In the genomic region with DNA sequence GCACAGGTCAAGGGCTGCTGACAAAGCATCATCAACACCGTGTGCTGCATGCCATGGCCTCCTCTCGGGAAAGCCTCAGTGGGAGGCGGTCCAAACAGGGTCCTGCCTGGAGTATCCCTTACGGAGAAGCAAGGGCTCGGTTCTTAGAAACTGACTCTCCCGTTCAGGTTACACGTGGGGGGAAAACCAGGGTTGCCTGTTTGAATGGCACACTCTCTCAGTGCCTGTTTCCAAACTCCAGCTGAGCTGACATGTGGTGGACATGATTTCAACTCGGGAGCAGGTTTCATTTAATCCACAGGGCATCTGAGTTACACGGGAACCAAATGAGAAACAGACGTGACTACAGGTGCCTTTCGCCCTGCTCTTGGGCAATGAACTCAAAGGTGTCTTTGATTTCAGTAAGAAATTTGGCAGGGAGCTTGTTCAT, we compare ENCODE assay signal across 8 mouse cellular contexts.
DNase-seq lines count a peak whose midpoint lies in the region; ATAC-seq and TF ChIP-seq lines count a peak whose summit lies in the region.
"Had no signal": no experiment of that assay in that cellular context is flagged by ENCODE, and none has a peak within 500 bp of the region (broad histone marks: within the 10 kb centered on the region; RNA-seq: fewer than 3 reads in every experiment).

No protein-coding gene starts in this region.

- H3K4me3 ChIP-seq in lung, embryonic 14.5 days (ENCODE audit: low read depth, low read length), result no peak overlapping the region
- H3K4me3 ChIP-seq in lung, postnatal 0 days (ENCODE audit: low read depth, low read length), result no peak overlapping the region
- H3K4me3 ChIP-seq in cortical plate, adult 2 months (ENCODE audit: insufficient read depth, low read length), result no peak overlapping the region
- H3K4me3 ChIP-seq in limb, embryonic 14.5 days (replicated peaks; ENCODE audit: low read length), result no peak overlapping the region

- DNase-seq in lung, embryonic 14.5 days, result no peak
- no peak for DNase-seq in lung, postnatal 0 days (ENCODE audit: low spot score)
- peak; percentile 40 for DNase-seq in gonadal fat pad, adult 2 months (ENCODE audit: low read depth)
- DNase-seq in limb, embryonic 14.5 days (ENCODE audit: low spot score), result peak; percentile 82
- no peak for DNase-seq in urinary bladder, postnatal 4 days (ENCODE audit: low spot score in 2 of 2)

- peaks cover 5% of the 10 kb centered on the region; the same call in 1 of the 2 replicates for H3K4me1 ChIP-seq in lung, embryonic 14.5 days (ENCODE audit: insufficient read depth)
- H3K4me1 ChIP-seq in lung, postnatal 0 days (ENCODE audit: insufficient read depth, low read depth, low read length), result no peaks in the 10 kb centered on the region
- peaks cover 8% of the 10 kb centered on the region; the same call in 1 of the 2 replicates for H3K4me1 ChIP-seq in cortical plate, adult 2 months (ENCODE audit: control insufficient read depth, insufficient read depth, low read length)
- H3K4me1 ChIP-seq in limb, embryonic 14.5 days (ENCODE audit: control insufficient read depth, insufficient read depth, low read length), result peaks cover 38% of the 10 kb centered on the region

- TF ChIP-seq POLR2A in cortical plate, adult 2 months (IDR thresholded peaks at IDR 0.05; ENCODE audit: extremely low read depth, insufficient read depth, low read length), result no peak
- no peak for TF ChIP-seq POLR2A in limb, embryonic 14.5 days (IDR thresholded peaks at IDR 0.05; ENCODE audit: borderline replicate concordance, extremely low read depth, insufficient read depth, insufficient read length)

- TF ChIP-seq EP300 in lung, postnatal 0 days (IDR thresholded peaks at IDR 0.05), result no peak

- H3K36me3 ChIP-seq in lung, embryonic 14.5 days (ENCODE audit: insufficient read depth), result no peaks in the 10 kb centered on the region
- H3K36me3 ChIP-seq in lung, postnatal 0 days (ENCODE audit: insufficient read depth, low read length), result no peaks in the 10 kb centered on the region
- H3K36me3 ChIP-seq in limb, embryonic 14.5 days (ENCODE audit: control insufficient read depth, insufficient read depth, low read length), result no peaks in the 10 kb centered on the region

- H3K9me3 ChIP-seq in lung, embryonic 14.5 days (ENCODE audit: low read depth, low read length), result no peaks in the 10 kb centered on the region
- H3K9me3 ChIP-seq in lung, postnatal 0 days (ENCODE audit: low read length), result no peaks in the 10 kb centered on the region
- no peaks in the 10 kb centered on the region for H3K9me3 ChIP-seq in limb, embryonic 14.5 days (ENCODE audit: control insufficient read depth, low read length)

- TF ChIP-seq CTCF in lung, embryonic 14.5 days (IDR thresholded peaks at IDR 0.05; ENCODE audit: low read depth), result no peak
- no peak for TF ChIP-seq CTCF in lung, postnatal 0 days (IDR thresholded peaks at IDR 0.05)
- TF ChIP-seq CTCF in cortical plate, adult 2 months (IDR thresholded peaks at IDR 0.05; ENCODE audit: extremely low read depth, insufficient read depth, low read length), result no peak

- no peak for ATAC-seq in lung, embryonic 14.5 days (ENCODE audit: insufficient read depth)
- no peak; the same call in 1 of the 2 replicates for ATAC-seq in lung, postnatal 0 days
- ATAC-seq in limb, embryonic 14.5 days (ENCODE audit: low FRiP score, low read depth), result peak; percentile 79
- no peak for ATAC-seq in activated CD4-positive, CD25-positive, alpha-beta regulatory T cell, adult 4 months

- WGBS in lung, embryonic 14.5 days, result 34% methylated on average over 11 of the region's 11 CpGs
- WGBS in lung, postnatal 0 days, result 40% methylated on average over 11 of the region's 11 CpGs
- 10% methylated on average over 11 of the region's 11 CpGs for WGBS in limb, embryonic 14.5 days

- no peaks in the 10 kb centered on the region for H3K27me3 ChIP-seq in lung, embryonic 14.5 days (ENCODE audit: insufficient read depth, low read length)
- H3K27me3 ChIP-seq in lung, postnatal 0 days (replicated peaks; ENCODE audit: insufficient read depth, low read length), result no peaks in the 10 kb centered on the region
- no peaks in the 10 kb centered on the region for H3K27me3 ChIP-seq in limb, embryonic 14.5 days (ENCODE audit: control insufficient read depth, insufficient read depth, low read length)

- peak overlapping the region; percentile 5; the same call in 1 of the 2 replicates for H3K27ac ChIP-seq in lung, embryonic 14.5 days (ENCODE audit: low read depth)
- H3K27ac ChIP-seq in lung, postnatal 0 days (ENCODE audit: low read length), result no peak overlapping the region
- H3K27ac ChIP-seq in cortical plate, adult 2 months (ENCODE audit: insufficient read depth, low read length), result 0 out of 2 replicates have a peak overlapping the region, but pooled peaks have one; percentile 25
- H3K27ac ChIP-seq in limb, embryonic 14.5 days (replicated peaks; ENCODE audit: low read depth, low read length), result 0 out of 2 replicates have a peak overlapping the region, but pooled peaks have one; percentile 15
- H3K27ac ChIP-seq: macrophage had no signal

- H3K9ac ChIP-seq in lung, embryonic 14.5 days, result no peak overlapping the region
- no peak overlapping the region for H3K9ac ChIP-seq in lung, postnatal 0 days (replicated peaks; ENCODE audit: low read depth)
- no peak overlapping the region for H3K9ac ChIP-seq in limb, embryonic 14.5 days (ENCODE audit: low read depth, low read length, severe bottlenecking)

- H3K4me2 ChIP-seq in lung, embryonic 14.5 days, result no peak overlapping the region
- no peak overlapping the region for H3K4me2 ChIP-seq in lung, postnatal 0 days (replicated peaks; ENCODE audit: low read depth, low read length)
- peak overlapping the region; percentile 34 for H3K4me2 ChIP-seq in limb, embryonic 14.5 days (replicated peaks; ENCODE audit: low read depth, low read length, severe bottlenecking)

Comparison
In these comparisons a context has a peak if more than half of its experiments do, and no peak if none do; other contexts are left out.
1. DNase-seq: peak in gonadal fat pad, adult 2 months (single experiment) and limb, embryonic 14.5 days (single experiment); none in lung, embryonic 14.5 days (single experiment), lung, postnatal 0 days (single experiment) and urinary bladder, postnatal 4 days (0 of 2).